Mouse (Mus musculus) spleen, postnatal 36 days (tissue): Measurements from ENCODE around the gene St3gal4.
A peak's percentile ranks its signal among the peaks of the same experiment; 100 is the strongest.

Source experiments
- DNase-seq, 2 experiments: peaks; one replicate each; pipeline ENCODE4 v3.0.0; 2022; ENCODE audit warnings: low spot score in 2 of 2, mixed read lengths in 1 of 2

Gene St3gal4

DNA sequence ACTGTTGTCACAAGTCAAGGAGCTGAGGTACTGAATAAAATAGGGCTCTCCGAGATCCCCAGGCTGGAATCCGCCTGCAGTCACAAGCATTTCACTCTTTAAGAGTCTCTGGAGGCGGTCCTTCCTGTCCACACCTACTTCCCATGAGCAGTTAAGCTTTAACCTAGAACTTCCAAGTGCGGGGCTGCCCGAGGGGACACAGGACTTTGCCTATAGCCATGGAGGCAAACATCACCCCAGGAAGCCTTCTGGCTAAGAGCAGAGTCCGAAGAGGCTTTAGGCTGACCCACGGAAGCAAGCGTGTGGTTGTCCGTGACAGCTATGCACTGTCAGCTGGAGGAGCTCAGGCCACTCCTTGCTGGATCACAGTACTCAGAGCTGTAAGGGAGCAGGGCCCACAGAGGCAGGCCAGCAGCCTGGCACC is 9.9 kb upstream of the St3gal4 start:
- DNase-seq: no peak

DNA sequence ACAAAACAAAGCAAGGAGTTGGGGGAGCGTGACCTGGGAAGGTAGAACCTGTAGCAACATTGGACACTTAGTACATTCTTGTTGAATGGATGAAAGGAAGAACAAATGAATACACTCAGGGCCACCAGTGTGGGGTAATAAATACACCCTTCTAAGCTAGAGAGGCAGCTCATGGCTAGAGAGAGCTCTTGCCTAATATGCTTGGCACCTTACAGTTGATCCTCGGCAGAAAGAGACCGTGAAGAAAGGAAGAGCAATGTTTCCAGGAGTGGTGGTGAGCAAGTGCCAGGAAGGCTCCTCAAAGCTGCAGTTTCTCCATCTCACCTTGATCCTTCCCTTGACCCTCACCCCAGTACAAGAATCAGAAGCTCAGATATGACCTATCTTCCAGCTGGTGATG is 9.5 kb upstream of the St3gal4 start:
- DNase-seq: no peak

DNA sequence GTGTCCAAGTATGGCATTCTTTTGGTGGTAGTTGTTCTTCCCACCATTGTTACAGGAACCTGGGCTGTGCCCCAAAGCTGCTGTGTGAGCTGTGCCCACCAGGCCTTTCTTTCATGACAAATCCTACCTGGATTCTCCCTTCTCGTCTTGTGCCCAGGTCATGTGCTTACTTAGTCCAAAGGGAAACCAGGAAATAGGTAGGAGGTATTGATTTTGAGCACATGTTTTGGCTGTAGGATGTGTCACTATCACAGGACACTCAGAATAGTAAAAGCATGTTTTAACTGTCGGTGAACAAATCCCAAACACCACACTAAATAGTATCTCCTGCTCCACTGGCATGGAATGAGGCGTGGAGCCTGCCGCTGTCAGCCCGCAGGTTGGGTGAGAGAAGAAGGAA is 8.5 kb upstream of the St3gal4 start:
- DNase-seq: no peak

DNA sequence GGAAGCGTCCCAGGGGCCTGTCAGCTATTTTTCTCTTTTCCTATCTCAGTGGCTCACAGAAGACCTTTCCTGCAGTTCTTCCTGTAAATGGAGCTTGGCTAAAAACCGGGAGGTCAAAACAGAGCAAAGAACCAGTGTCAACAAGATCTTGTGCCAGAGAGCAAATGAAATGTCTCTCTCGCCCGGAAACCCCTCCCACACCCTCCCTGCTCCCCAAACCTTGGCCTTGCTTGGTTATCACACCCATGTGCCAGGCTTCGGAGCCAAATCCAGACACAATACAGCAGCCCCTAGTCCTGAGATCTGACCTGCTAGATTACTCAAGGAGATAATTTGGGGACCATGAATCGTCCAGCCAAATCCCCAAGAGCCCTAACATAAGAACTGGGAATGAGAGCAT is 8.1 kb upstream of the St3gal4 start:
- DNase-seq: peak in 1 of 2 experiments; percentile 24

DNA sequence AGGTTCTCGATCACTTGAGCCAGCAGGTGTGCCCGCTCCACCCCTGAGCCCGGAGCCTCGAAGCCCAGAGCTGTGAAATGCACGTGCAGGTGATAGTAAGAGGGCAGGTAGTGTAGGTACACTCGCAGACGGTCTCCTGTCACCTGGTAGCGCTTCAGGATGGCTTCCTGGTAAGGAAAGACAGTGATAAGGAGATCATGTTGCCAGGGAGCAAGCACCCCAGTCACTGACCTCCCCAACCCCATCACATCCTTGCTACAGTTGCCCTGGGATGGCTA is 5.5 kb upstream of the St3gal4 start:
- DNase-seq: no peak

DNA sequence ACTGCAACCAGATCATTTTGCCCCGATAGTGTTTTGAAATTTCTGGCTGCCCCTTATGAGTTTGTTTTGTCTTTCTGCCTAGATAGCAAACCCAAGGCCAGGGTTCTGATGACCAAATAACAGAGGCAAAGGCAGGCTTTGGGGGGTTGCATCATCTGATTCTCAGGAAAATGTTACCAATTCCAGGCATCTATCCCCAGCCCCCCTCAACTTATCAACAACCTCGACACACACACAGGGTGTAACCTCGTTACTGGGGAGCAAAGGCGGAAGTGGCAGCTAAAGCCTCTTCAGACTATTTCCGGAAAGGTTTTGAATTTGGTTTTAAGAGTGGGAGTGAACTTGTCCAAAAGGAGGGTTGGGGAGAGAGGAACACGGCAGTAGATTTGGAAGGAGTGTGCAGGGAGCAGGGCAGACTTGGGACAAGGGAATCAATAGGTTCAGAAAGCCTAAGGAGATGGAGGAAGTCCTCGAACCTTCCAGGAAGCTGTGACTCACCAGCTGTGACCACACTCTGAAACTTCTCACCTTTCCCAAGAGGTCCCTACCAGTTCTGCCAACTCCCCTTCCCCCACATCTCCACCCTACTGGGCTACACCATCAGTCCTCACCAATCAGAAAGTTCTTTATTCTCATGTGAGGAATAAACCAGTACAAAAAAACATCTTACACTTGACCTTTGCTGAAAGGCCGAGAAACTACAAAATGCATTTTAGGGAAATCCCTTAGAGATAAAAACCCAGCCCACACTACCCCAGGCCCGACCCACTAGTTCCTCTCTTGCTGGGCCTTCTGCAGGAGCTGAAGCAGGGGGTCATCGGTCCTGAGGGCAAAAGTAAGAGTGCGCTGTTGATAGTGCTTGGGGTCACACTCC is 5.0 kb upstream of the St3gal4 start:
- DNase-seq: peak; percentile 56 to 66

DNA sequence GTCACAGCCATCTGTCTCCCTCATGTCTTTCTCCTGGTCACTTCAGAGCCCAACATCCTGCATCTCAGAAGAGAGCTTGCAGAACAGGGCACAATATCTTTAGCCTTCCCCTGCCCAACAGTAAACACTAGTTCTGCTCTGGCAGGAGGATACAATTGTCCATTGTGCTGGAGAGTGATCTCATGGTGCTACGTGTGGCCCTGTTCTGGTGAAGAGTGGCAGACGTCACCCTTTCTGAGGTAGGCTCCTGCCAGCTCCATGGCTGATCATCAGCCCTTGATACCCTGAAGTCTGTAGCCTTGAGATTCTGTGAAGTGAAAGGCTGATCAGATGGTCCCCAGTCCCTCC is 4.4 kb upstream of the St3gal4 start:
- no peak for DNase-seq

DNA sequence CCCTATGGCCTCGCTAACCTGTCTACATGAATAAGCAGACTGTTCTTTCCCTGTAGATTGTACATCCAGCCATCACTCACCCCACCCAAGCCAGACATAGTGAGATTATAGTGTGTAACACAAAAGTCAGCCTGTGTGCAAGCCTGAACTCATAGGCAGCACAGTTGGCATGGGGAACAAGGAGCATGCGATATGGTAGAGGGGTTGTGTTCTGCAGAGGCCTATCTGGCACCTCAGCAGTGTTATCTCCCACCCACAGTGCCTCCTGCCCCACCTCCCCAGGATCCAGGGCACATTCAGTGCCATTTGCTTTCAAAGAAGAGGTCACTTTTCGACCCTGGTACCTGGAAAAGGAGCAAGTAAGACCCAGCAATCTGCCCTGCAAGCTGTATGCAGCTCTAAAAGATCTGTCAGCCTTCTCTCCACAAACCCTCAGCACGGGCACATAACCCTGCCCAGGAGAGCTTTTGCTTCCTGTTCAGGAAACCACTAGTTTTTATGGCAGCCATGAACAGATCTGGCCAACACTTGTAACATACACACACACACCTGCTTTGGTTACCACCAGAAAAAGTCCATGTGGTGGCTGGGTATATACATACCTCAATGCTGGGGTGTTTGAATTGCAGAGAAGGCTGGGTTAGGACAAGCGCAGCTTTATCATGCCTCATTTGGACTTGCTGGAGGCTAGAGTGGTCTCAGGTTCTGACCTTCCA is 3.6 kb upstream of the St3gal4 start:
- peak; percentile 50 to 64 for DNase-seq

DNA sequence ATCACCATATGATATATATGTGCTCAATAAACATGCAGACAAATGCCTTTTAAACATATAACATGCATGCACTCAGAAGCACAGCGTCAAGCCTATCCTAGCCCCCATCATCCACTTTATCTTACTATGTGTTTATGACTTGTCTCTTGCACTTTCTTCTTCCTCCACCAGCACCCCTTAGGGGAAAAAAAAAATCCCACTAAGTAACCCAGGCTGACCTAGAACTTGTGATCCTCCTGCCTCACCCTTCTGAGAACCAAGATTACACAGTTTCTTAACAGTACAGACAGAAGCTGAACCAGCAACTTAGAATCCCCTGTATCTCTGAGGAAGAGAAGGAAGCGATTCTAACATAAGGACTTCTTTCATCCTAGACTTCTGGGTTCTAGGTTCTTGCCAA is 505 bp downstream of the St3gal4 start:
- DNase-seq: no peak

DNA sequence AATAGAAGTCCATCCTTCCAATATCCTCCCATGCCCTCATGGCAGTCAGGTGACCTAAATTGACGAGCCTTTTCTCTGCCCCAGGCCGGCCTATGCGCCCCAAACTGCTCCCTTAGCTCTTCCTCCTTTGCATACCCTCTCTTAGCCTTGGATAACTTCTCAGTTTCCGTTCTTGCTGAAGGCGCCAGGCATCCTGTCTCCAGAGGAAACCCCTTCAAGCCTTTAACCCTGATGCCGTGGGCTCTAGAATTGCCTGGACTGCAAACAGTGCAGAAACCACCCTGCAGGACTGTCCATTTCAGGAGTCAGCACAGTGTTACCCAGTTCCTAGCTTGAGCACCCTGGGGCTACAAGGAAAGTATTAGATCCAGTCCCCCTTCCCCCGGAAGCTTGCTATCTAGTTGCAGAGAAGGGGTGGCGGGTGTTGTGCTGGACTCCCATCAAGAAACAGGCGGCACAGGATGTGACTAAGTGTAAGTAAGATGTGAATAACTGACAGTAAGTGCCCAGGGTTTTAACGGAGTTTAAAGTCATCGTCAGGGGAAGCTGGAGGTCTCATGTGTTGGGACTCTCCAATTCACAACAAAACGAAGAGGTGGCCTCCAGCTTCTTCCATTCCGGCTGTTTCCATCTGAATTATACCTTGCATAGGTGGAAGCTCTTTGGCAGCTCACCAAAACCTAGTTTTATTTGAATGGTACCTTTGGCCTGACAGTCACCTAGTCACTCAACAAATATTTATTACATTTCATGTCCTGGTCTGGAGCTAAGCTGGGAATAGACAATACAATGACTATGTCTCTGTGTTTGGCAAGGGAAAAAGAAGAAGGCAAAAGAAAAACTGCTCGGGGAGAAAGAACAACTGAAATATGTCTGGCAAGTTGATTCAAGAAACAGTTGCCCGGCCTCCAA is 1.4 kb downstream of the St3gal4 start:
- DNase-seq: peak; percentile 59 to 67

DNA sequence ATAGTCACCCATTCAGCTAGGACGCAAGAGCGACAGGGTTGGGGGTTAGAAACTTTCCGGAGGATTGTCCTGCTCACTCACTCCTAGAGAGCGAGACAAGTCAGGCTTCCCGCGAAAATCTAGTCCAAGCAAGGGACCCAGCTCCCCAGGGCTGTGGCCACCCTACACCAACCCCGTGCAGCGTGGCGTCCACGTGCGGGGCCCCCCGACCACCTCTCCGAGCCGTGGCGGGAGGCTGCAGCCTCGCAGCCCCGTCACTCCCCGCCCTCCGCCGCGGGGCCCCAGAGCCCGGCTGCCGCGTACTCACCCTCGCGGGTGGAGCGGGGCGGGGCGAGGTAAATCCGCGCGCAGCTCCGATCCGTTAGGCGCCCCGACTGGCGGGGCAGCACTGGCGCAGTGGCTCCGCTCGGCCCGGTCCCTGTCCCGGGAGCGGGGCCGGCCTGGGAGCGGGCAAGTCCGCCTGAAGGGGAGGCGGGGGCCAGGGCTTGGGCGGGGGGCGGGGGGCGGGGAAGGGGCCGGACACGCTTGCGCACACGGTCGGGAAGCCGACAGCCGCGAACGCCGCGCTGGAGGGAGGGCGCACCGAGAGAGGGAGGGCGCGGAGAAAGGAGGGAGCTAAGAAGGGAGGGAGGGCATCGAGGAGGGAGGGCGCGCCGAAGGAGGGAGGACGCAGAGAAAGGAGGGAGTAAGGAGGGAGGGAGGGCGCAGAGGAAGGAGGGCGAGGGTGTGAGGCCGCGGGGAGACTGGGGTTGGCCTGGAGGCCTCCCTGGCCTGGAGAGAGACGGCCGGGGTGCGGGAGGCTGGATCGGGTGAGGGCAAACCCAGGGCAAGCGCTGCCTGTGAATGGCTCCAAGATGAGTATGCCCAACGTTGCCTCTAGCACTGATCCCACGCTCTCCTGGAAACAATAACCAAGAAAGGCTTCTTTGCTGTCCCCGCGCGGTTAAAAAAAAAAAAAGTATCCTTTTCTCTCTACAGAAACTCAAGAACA is 2.4 kb downstream of the St3gal4 start:
- peak; percentile 79 to 81 for DNase-seq

DNA sequence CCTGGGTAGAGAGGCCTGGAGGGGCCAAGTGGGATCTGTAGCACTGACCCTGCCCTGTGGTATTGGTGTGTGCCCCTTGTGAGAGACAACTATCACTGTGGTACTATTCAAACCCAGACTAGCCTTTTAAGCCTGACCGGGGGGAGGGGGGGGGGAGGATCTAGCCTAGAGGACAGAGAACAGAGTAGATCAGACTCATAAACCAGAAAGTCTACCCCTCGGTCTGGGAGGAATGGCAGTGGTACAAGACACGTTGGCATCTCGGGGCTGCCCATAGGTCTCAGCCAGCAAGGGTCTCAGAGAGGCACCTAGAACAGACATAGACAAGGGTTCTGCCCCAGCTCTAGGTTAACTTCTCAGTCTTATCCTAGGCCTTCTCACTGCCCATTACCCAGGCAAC is 3.3 kb downstream of the St3gal4 start:
- no peak for DNase-seq

DNA sequence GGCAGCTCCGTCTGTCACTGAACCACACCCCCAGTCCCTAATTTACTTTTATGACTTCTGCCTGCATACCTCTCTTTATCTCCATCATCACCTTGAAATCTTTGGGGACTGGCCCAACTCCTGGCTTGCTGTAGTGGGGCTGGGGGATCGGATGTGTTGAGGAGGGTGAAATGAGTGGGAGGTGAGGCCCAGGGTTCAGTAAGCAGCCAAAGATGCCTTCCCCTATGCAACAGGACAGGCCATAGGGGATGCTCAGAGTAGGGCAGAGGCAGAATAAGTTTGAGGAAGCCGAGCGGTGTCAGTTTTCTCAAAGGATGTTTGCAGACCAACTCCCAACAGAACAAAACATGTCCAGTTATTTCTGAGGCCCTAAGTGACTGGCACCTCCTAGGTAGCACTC is 3.8 kb downstream of the St3gal4 start:
- DNase-seq: no peak

DNA sequence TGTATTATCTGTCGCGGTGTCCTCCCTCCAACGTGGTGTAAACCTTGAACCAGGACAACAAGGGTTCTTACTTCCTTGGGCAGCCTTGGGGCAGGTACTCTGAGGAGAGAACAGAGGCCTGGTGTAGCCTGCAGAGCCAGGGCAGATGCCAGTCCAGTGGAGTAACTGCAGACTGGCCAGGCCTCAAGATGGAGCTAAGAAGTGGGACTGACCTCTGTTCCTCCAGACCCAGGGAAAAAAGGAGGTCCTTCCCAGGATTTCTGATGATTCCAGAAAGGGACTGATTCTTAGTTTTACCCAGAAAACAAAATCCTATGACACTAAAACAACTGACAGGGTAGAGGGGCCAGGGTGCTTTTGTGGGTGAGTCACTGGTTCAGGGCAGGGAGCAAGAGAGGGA is 4.8 kb downstream of the St3gal4 start:
- no peak for DNase-seq

DNA sequence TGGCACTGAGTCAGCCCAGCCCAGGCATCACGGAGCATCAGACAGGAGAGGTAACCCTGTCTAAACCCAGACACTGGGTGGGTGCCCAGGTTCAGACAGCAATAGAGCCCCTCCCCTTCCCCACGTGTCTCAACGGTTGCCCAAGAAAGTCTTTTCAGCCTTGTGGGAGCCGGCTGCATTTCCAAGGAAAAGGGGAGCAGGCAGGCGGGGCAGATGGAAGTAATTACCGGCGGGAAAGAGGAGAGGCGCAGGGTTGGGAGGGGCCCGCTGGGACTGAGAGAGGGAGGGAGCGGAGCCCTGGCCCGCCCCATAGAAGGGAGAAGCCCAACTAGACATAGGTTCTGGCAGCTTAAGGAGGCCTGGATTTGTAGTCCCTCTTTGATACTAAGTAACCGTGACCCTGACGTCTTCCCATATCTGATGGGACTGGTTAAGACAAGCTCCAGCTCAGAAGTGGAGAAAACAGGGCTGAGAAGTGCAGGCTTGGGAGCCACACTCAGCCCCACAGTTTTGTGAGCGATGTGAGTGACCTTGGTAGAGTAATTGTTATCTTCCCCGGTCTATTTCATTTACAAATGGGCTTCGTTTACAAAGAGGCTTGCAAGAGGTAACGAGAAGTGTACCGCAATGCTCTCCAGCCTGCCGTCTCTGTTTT is 7.0 kb downstream of the St3gal4 start:
- DNase-seq: no peak

DNA sequence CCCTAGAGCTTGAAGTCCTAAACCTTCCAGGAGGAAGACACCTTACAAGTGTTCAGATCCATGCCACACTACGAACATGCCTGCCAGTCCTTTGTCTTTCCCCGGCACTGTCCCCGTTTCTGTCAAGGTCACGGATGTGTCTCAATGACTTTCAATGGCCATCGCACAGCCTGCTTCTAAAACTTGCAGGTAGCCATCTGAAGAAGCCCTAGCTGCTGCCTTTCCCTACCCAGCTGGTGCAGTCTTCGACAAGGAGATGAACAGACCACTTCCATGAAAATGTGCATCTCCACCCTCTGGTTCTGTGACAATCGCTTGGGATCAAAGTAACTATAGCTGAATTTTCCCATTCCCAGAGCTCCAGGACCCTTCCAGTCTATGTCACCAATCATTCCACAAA is 7.6 kb downstream of the St3gal4 start:
- no peak for DNase-seq

DNA sequence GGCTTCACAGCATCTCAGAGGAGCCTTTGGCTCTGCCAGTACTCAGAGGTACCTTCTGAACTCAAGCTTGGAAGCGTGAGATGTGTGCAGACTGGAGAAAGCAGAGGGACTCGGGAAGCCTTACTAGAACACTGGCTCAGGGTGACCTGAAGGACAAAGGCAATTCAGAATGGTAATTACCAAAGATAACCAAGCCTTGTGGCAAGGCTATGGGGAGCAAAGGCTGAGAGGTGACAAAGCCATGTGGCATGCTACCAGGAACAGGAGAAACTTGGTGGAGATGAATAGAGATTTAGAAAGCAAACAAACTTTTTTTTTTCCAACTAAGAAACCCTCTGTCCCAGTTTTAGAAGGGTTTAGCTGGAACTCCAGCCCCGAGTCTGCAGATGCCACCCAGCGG is 8.5 kb downstream of the St3gal4 start:
- no peak for DNase-seq

DNA sequence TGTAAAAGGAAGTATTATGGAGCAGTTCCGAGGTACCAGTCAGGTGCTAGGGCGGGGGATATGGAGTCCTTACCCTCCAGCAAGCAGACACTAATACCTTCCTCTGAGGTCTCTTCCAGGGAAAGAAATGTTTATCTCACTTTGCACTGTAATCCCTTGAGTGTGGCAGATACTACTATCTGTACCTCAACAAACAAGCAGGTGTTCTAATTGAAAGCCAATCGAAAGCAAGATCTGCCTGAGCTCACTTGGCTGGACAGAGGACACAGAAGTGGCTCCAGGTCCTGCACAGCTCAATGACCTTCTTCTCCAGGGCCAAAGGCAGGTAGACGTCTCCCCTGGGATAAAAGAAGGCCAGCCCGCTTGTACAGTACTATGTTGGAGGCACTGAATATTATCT is 9.0 kb downstream of the St3gal4 start:
- no peak for DNase-seq

DNA sequence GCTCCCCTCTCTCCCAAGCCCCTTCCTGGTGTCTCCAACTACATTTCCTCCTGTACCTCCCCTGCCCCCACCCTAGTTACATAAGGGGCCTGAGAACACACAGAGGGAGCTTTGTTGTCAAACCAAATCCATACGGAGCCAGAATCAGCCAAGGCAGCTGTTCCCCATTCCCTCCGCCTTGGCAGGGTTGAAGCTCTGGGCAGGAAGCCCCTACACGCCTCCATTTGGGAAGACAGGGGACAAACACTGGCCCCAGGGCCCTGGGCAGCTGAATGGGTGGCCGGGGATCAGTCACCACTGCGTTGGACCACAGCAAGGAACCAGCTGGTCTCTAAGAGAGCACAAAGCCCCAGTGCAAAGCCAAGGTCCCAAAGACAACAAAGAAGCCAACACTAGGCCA is 10.2 kb downstream of the St3gal4 start:
- DNase-seq: no peak

DNA sequence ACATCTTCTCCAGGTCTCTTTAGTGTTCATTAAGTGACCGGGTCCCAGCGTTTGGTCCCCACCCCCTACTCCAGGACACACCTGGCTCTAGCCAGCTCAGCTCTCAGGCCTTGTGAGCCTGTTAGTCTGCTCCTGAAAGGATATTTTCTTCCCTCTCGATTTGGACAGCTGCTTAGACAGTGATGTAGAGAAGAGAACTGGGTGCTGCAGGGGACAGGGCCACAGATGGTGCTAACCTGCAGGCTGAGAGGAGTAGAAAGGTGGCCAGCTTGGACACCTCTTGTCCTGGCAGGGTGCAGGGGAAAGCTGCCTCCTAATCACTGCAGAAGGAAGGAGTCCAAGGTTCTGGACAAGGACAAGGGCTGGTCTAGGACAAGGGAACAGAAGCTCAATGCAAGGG is 11.0 kb downstream of the St3gal4 start:
- DNase-seq: no peak

DNA sequence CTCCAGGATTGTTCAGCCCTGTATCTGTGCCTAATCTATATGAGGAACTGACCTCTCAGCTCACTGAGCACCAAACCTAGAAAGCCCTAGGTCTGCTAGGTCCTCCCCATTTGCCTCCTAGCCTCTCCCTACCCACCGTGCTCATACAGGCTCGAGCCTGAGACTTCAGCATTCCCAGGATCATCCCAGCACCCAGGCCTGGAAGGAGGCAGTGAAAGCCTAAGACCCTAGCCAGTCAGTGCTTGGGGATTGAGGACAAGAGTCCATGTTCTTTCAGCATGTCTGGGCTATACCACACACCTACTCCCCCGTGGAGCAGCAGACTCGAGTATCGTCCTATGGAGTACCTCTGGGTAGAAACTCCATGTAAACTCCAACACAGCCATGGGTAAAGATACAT is 11.7 kb downstream of the St3gal4 start:
- DNase-seq: no peak
